Mouse (Mus musculus) MEL (cell line): ENCODE results near the gene Mrvi1. TPM values are rescaled to one million over a fixed set of nuclear protein-coding genes. Genes with fewer than 3 reads are reported as not detected.

ENCODE experiments used
- DNase-seq: peaks from one replicate; pipeline ENCODE4 v3.0.0; 2011; ENCODE audit warnings: low read depth, low spot score
- H3K27ac ChIP-seq: 2 replicates; pipeline ENCODE4 v1.5.1; 2012; ENCODE audit warnings: low read depth, mild to moderate bottlenecking, control low read depth, low read length, moderate library complexity; ENCODE audit not compliant: control insufficient read depth
- H3K27me3 ChIP-seq, 2 experiments: fragments of 150-350 bp in 1 of 2; sonication (generic) in 1 of 2; 2 replicates each; pipeline ENCODE4 v1.6.1; 2012; ENCODE audit warnings: low read length in 2 of 2, mild to moderate bottlenecking in 2 of 2, improper control_type of control experiment in 1 of 2, moderate library complexity in 1 of 2; ENCODE audit not compliant: insufficient read depth in 2 of 2, control insufficient read depth in 1 of 2
- H3K36me3 ChIP-seq, 2 experiments: 2 replicates each; pipeline ENCODE4 v1.6.1; 2012 to 2014; ENCODE audit warnings: low read length in 2 of 2, improper control_type of control experiment in 1 of 2, inconsistent platforms in 1 of 2, mild to moderate bottlenecking in 1 of 2; ENCODE audit not compliant: insufficient read depth in 2 of 2, control insufficient read depth in 1 of 2
- H3K4me1 ChIP-seq, 2 experiments: fragments of 150-350 bp in 1 of 2; sonication (generic) in 1 of 2; 2 replicates each; pipeline ENCODE4 v1.6.1; 2012; ENCODE audit warnings: low read length in 2 of 2, improper control_type of control experiment in 1 of 2, mild to moderate bottlenecking in 1 of 2; ENCODE audit not compliant: insufficient read depth in 2 of 2, control insufficient read depth in 1 of 2
- H3K4me3 ChIP-seq, 2 experiments: fragments of 150-350 bp in 1 of 2; sonication (generic) in 1 of 2; 2 replicates each; pipeline ENCODE4 v1.5.1; 2012; ENCODE audit warnings: low read depth in 2 of 2, low read length in 2 of 2, mild to moderate bottlenecking in 2 of 2, moderate library complexity in 2 of 2, control low read depth in 1 of 2, improper control_type of control experiment in 1 of 2; ENCODE audit not compliant: control insufficient read depth in 1 of 2, insufficient read depth in 1 of 2
- H3K79me2 ChIP-seq: 2 replicates; pipeline ENCODE4 v1.6.1; 2012; ENCODE audit warnings: mild to moderate bottlenecking, low read length, moderate library complexity; ENCODE audit not compliant: control insufficient read depth, poor library complexity, insufficient read depth
- H3K9ac ChIP-seq: 2 replicates; pipeline ENCODE4 v1.6.1; 2012; ENCODE audit warnings: low read depth, mild to moderate bottlenecking, control low read depth, low read length, moderate library complexity; ENCODE audit not compliant: control insufficient read depth, poor library complexity, severe bottlenecking
- H3K9me3 ChIP-seq: fragments of 150-350 bp; sonication (generic); replicated peaks from 2 replicates; pipeline ENCODE4 v1.6.1; 2012; ENCODE audit warnings: mild to moderate bottlenecking, low read length, improper control_type of control experiment, moderate library complexity; ENCODE audit not compliant: insufficient read depth
- BHLHE40 ChIP-seq: IDR thresholded peaks from 2 replicates; pipeline ENCODE4 v1.6.1; 2012; ENCODE audit warnings: low read depth, mild to moderate bottlenecking, inconsistent platforms, low read length, improper control_type of control experiment, borderline replicate concordance
- CHD2 ChIP-seq: IDR thresholded peaks from 2 replicates; pipeline ENCODE4 v1.6.1; 2011; ENCODE audit warnings: low read length, improper control_type of control experiment
- CTCF ChIP-seq, 3 experiments: IDR thresholded peaks in 2 of 3; conservative IDR thresholded peaks in 1 of 3; 2 replicates each; pipeline ENCODE4 v1.5.1; 2011 to 2012; ENCODE audit warnings: low read length in 3 of 3, low read depth in 2 of 3, mild to moderate bottlenecking in 2 of 3, improper control_type of control experiment in 1 of 3, inconsistent platforms in 1 of 3, mixed read lengths in 1 of 3, moderate library complexity in 1 of 3; ENCODE audit not compliant: control insufficient read depth in 1 of 3, insufficient read depth in 1 of 3, poor library complexity in 1 of 3, severe bottlenecking in 1 of 3
- E2F4 ChIP-seq: IDR thresholded peaks from 2 replicates; pipeline ENCODE4 v1.6.1; 2011; ENCODE audit warnings: low read depth, low read length, improper control_type of control experiment, borderline replicate concordance
- EP300 ChIP-seq, 2 experiments: IDR thresholded peaks; 2 replicates each; pipeline ENCODE4 v1.6.1; 2011; ENCODE audit warnings: improper control_type of control experiment in 2 of 2, low read length in 2 of 2, low read depth in 1 of 2, mild to moderate bottlenecking in 1 of 2
- ETS1 ChIP-seq: IDR thresholded peaks from 2 replicates; pipeline ENCODE4 v1.6.1; 2012; ENCODE audit warnings: low read depth, mild to moderate bottlenecking, inconsistent platforms, low read length, improper control_type of control experiment, moderate library complexity
- GABPA ChIP-seq: IDR thresholded peaks from 2 replicates; pipeline ENCODE4 v1.6.1; 2012; ENCODE audit warnings: low read depth, mild to moderate bottlenecking, inconsistent platforms, low read length, improper control_type of control experiment, moderate library complexity
- GATA1 ChIP-seq: IDR thresholded peaks from 2 replicates; pipeline ENCODE4 v1.6.1; 2011; ENCODE audit warnings: low read depth, low read length, improper control_type of control experiment
- HCFC1 ChIP-seq: IDR thresholded peaks from 2 replicates; pipeline ENCODE4 v1.6.1; 2012; ENCODE audit warnings: low read depth, mild to moderate bottlenecking, inconsistent platforms, low read length, improper control_type of control experiment, moderate library complexity
- JUND ChIP-seq: IDR thresholded peaks from 2 replicates; pipeline ENCODE4 v1.6.1; 2011; ENCODE audit warnings: low read depth, mild to moderate bottlenecking, improper control_type of control experiment, low read length
- KAT2A ChIP-seq: conservative IDR thresholded peaks from 2 replicates; pipeline ENCODE4 v1.6.1; 2012; ENCODE audit warnings: low read depth, low read length, improper control_type of control experiment, inconsistent platforms
- MAFK ChIP-seq: IDR thresholded peaks from 2 replicates; pipeline ENCODE4 v1.6.1; 2011; ENCODE audit warnings: low read depth, mild to moderate bottlenecking, low read length, improper control_type of control experiment, borderline replicate concordance
- MAX ChIP-seq: IDR thresholded peaks from 2 replicates; pipeline ENCODE4 v1.6.1; 2011; ENCODE audit warnings: low read length, improper control_type of control experiment
- MAZ ChIP-seq: IDR thresholded peaks from 2 replicates; pipeline ENCODE4 v1.6.1; 2012; ENCODE audit warnings: low read depth, mild to moderate bottlenecking, inconsistent platforms, low read length, improper control_type of control experiment
- MEF2A ChIP-seq: IDR thresholded peaks from 2 replicates; pipeline ENCODE4 v1.6.1; 2014; ENCODE audit warnings: low read depth, mild to moderate bottlenecking, inconsistent platforms, low read length, improper control_type of control experiment; ENCODE audit not compliant: poor library complexity, insufficient replicate concordance, severe bottlenecking; ENCODE audit errors: extremely low read depth
- MXI1 ChIP-seq: IDR thresholded peaks from 2 replicates; pipeline ENCODE4 v1.6.1; 2011; ENCODE audit warnings: mild to moderate bottlenecking, low read depth, low read length, improper control_type of control experiment
- MYB ChIP-seq: IDR thresholded peaks from 2 replicates; pipeline ENCODE4 v1.6.1; 2011; ENCODE audit warnings: mild to moderate bottlenecking, low read depth, low read length, improper control_type of control experiment
- MYC ChIP-seq: IDR thresholded peaks from 2 replicates; pipeline ENCODE4 v1.6.1; 2011; ENCODE audit warnings: low read depth, mild to moderate bottlenecking, low read length, improper control_type of control experiment, moderate library complexity
- NELFE ChIP-seq: IDR thresholded peaks from 2 replicates; pipeline ENCODE4 v1.6.1; 2011; ENCODE audit warnings: low read depth, low read length, improper control_type of control experiment
- NRF1 ChIP-seq: IDR thresholded peaks from 2 replicates; pipeline ENCODE4 v1.6.1; 2014; ENCODE audit warnings: low read depth, mild to moderate bottlenecking, inconsistent platforms, low read length, improper control_type of control experiment, moderate library complexity; ENCODE audit not compliant: poor library complexity, insufficient read depth, severe bottlenecking
- POLR2AphosphoS2 ChIP-seq: IDR thresholded peaks from 2 replicates; pipeline ENCODE4 v1.6.1; 2011; ENCODE audit warnings: low read length, improper control_type of control experiment
- POLR2AphosphoS5 ChIP-seq: IDR thresholded peaks from 2 replicates; pipeline ENCODE4 v1.6.1; 2012; ENCODE audit warnings: low read depth, borderline replicate concordance, mild to moderate bottlenecking, inconsistent platforms, low read length, moderate library complexity, mixed read lengths
- RAD21 ChIP-seq: IDR thresholded peaks from 2 replicates; pipeline ENCODE4 v1.6.1; 2011; ENCODE audit warnings: mild to moderate bottlenecking, low read depth, low read length, improper control_type of control experiment
- RCOR1 ChIP-seq: IDR thresholded peaks from 2 replicates; pipeline ENCODE4 v1.6.1; 2012; ENCODE audit warnings: low read depth, mild to moderate bottlenecking, inconsistent platforms, low read length, improper control_type of control experiment
- SIN3A ChIP-seq: IDR thresholded peaks from 2 replicates; pipeline ENCODE4 v1.6.1; 2012; ENCODE audit warnings: low read length, improper control_type of control experiment, inconsistent platforms
- TAL1 ChIP-seq: IDR thresholded peaks from 2 replicates; pipeline ENCODE4 v1.6.1; 2012; ENCODE audit warnings: mild to moderate bottlenecking, inconsistent platforms, low read length, moderate library complexity, mixed read lengths
- TBP ChIP-seq: IDR thresholded peaks from 2 replicates; pipeline ENCODE4 v1.8.0; 2011; ENCODE audit warnings: low read depth, low read length, improper control_type of control experiment
- TCF12 ChIP-seq: IDR thresholded peaks from 2 replicates; pipeline ENCODE4 v1.6.1; 2014; ENCODE audit warnings: low read depth, mild to moderate bottlenecking, inconsistent platforms, low read length, improper control_type of control experiment, moderate library complexity
- USF1 ChIP-seq: IDR thresholded peaks from 2 replicates; pipeline ENCODE4 v1.6.1; 2014; ENCODE audit warnings: low read depth, mild to moderate bottlenecking, inconsistent platforms, low read length, improper control_type of control experiment, moderate library complexity
- USF2 ChIP-seq, 2 experiments: IDR thresholded peaks; 2 replicates each; pipeline ENCODE4 v1.6.1; 2011 to 2012; ENCODE audit warnings: improper control_type of control experiment in 2 of 2, low read length in 2 of 2, borderline replicate concordance in 1 of 2, inconsistent platforms in 1 of 2, low read depth in 1 of 2, mild to moderate bottlenecking in 1 of 2; ENCODE audit not compliant: insufficient read depth in 1 of 2
- ZC3H11A ChIP-seq: IDR thresholded peaks from 2 replicates; pipeline ENCODE4 v1.6.1; 2012; ENCODE audit warnings: low read depth, mild to moderate bottlenecking, inconsistent platforms, low read length, improper control_type of control experiment
- ZKSCAN1 ChIP-seq: IDR thresholded peaks from 2 replicates; pipeline ENCODE4 v1.6.1; 2012; ENCODE audit warnings: low read depth, mild to moderate bottlenecking, inconsistent platforms, low read length, improper control_type of control experiment, moderate library complexity
- ZMIZ1 ChIP-seq: IDR thresholded peaks from 2 replicates; pipeline ENCODE4 v1.6.1; 2012; ENCODE audit warnings: low read depth, mild to moderate bottlenecking, inconsistent platforms, low read length, improper control_type of control experiment, moderate library complexity
- ZNF384 ChIP-seq: IDR thresholded peaks from 2 replicates; pipeline ENCODE4 v1.6.1; 2012; ENCODE audit warnings: low read depth, mild to moderate bottlenecking, inconsistent platforms, low read length, improper control_type of control experiment
- polyA plus RNA-seq, 2 experiments: library from polyadenylated mRNA; stranded (reverse) in 1 of 2; unstranded in 1 of 2; fragments of >175 nt in 1 of 2; fragments of >200 nt in 1 of 2; gene quantifications; 2 replicates each; pipeline versions ENCODE4 v1.2.1 to v1.2.4; 2012; ENCODE audit warnings: low replicate concordance in 2 of 2, low read depth in 1 of 2; ENCODE audit not compliant: insufficient read length in 2 of 2, insufficient read depth in 1 of 2, missing spikeins in 1 of 2
- total RNA-seq: library from RNA; depleted of rRNA; stranded (reverse); fragments of 300-350 nt; gene quantifications from 2 replicates; pipeline ENCODE4 v1.2.3, GENCODE M21; 2012

Mrvi1 gene
- total and polyA plus RNA-seq, 3 experiments = 0.19 to 0.92 TPM; not detected in 1

DNA sequence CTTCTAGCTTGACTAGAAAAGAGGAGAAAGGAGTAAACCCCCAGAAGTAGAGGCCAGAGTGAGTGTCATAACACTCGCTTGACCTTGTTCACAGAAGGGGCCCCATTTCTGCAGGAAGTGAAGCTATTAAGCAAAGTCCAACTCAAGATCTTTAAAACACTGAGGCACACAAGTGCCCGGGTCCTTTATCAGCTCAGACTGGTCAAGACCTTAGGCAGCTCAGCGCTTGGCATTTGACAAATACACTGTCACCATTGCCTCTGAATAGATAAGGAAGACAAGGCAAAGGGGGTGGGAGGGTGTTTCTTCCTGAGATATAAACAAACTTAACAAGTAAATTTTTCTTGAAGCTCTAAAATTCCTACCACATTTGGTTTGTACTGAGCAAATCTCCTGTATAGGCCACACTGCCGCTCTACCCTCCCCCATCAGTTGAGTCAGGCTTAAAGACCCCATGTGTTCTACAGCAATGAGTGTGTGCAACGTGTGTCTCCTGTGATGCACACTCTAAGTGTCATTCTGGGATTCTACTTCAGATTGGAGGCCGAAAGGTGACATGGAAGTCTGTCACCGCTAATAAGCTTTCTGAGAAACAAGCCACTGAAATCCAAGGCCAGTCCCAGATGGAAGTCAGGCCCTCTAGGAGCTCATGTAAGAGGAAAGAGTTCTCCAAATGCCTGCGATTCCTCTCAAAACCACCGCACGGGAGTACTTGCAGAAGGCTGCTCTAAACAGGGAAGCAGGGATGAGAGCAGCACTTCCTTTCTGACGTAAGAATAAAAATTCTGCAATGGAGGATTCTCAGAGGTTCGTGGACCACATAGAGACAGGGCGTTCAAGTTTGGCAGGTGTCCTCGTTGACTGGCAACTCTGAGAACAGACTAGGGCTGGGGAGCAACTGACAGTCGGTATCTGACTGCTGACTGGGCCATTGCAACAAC lies 16.9 kb upstream of the Mrvi1 start:
- 0 out of 4 replicates have a peak overlapping the region, but pooled peaks of 1 of the 2 experiments have one; percentile 7 for H3K4me3 ChIP-seq
- no peak for TF ChIP-seq POLR2AphosphoS2
- no peak for TF ChIP-seq ZC3H11A
- no peak for TF ChIP-seq TAL1
- TF ChIP-seq RCOR1 = no peak
- no peak for TF ChIP-seq USF1
- TF ChIP-seq E2F4 = no peak
- TF ChIP-seq HCFC1 = no peak
- TF ChIP-seq MEF2A = no peak
- no peak for TF ChIP-seq MYB
- no peak for TF ChIP-seq USF2 (IDR thresholded peaks at IDR 0.05; ENCODE audit: borderline replicate concordance in 1 of 2, insufficient read depth in 1 of 2, low read depth in 1 of 2, low read length in 2 of 2)
- no peak for TF ChIP-seq MAFK
- TF ChIP-seq RAD21 = no peak
- TF ChIP-seq CTCF (IDR thresholded peaks at IDR 0.05 in 2 of 3, conservative IDR thresholded peaks at IDR 0.05 in 1 of 3; ENCODE audit: control insufficient read depth in 1 of 3, insufficient read depth in 1 of 3, low read depth in 2 of 3, low read length in 3 of 3, poor library complexity in 1 of 3, severe bottlenecking in 1 of 3) = no peak
- no peak for TF ChIP-seq NRF1
- no peak for TF ChIP-seq BHLHE40
- 0 out of 2 replicates have a peak, but pooled peaks have one; percentile 34 for TF ChIP-seq MXI1
- no peak for TF ChIP-seq KAT2A
- no peak for TF ChIP-seq TBP
- TF ChIP-seq JUND = no peak
- no peak for TF ChIP-seq SIN3A
- peak; percentile 38 to 52; a peak in 2 of 4 replicates for TF ChIP-seq EP300 (IDR thresholded peaks at IDR 0.05; ENCODE audit: low read depth in 1 of 2, low read length in 2 of 2)
- TF ChIP-seq ETS1 = 0 out of 2 replicates have a peak, but pooled peaks have one; percentile 19
- TF ChIP-seq ZMIZ1 = no peak
- no peak for TF ChIP-seq NELFE
- TF ChIP-seq GABPA = no peak
- TF ChIP-seq GATA1 = peak; percentile 56
- no peak for TF ChIP-seq CHD2
- no peak for TF ChIP-seq ZKSCAN1
- TF ChIP-seq ZNF384 = no peak
- TF ChIP-seq POLR2AphosphoS5 = no peak
- TF ChIP-seq MAZ = no peak
- TF ChIP-seq TCF12 = peak; percentile 29; the same call in 1 of the 2 replicates
- TF ChIP-seq MYC = no peak
- 0 out of 2 replicates have a peak, but pooled peaks have one; percentile 12 for TF ChIP-seq MAX

More for the DNA sequence above, 16.9 kb upstream of the Mrvi1 start:
- peak overlapping the region; percentile 2; the same call in 1 of the 2 replicates for H3K27ac ChIP-seq
- H3K4me1 ChIP-seq = peaks cover 25 to 33% of the 10 kb centered on the region in 2 experiments
- peaks cover 0 to 18% of the 10 kb centered on the region in 2 experiments; a peak in 2 of 4 replicates for H3K36me3 ChIP-seq
- no peaks in the 10 kb centered on the region for H3K79me2 ChIP-seq
- no peaks in the 10 kb centered on the region for H3K27me3 ChIP-seq
- H3K9ac ChIP-seq = no peak overlapping the region
- peak; percentile 36 for DNase-seq
- no peaks in the 10 kb centered on the region for H3K9me3 ChIP-seq
